ENCODE assay signal across 8 mouse cellular contexts in genomic region chr12:20614766-20615165, GRCm38 (mm10).
DNase-seq lines count a peak whose midpoint lies in the region; ATAC-seq and TF ChIP-seq lines count a peak whose summit lies in the region.
"Not testable (repeated sequence)": the region's sequence is repeated elsewhere in the genome, so short reads cannot be mapped to it uniquely, and the experiment has no call there.

No protein-coding gene starts in this region.

- H3K36me3 ChIP-seq in hindbrain, embryonic 15.5 days; liver, embryonic 16.5 days (ENCODE audit: control insufficient read depth, insufficient read depth); neural tube, embryonic 14.5 days (ENCODE audit: control insufficient read depth, insufficient read depth, low read length); stomach, postnatal 0 days (ENCODE audit: control insufficient read depth, insufficient read depth, low read length): not testable (repeated sequence)

- not testable (repeated sequence) for ATAC-seq in hindbrain, embryonic 15.5 days (ENCODE audit: low FRiP score, low read depth); liver, embryonic 16.5 days (ENCODE audit: low read depth); neural tube, embryonic 14.5 days (ENCODE audit: low read depth); stomach, postnatal 0 days (ENCODE audit: low FRiP score, low TSS enrichment)

- H3K9me3 ChIP-seq in hindbrain, embryonic 15.5 days; liver, embryonic 16.5 days (replicated peaks; ENCODE audit: control insufficient read depth, low read length); neural tube, embryonic 14.5 days (ENCODE audit: control insufficient read depth, low read length); stomach, postnatal 0 days (ENCODE audit: control insufficient read depth, low read length): not testable (repeated sequence)

- not testable (repeated sequence) for H3K27me3 ChIP-seq in hindbrain, embryonic 15.5 days; liver, embryonic 16.5 days (ENCODE audit: control insufficient read depth, insufficient read depth, low read depth, low read length); neural tube, embryonic 14.5 days (ENCODE audit: control insufficient read depth, insufficient read depth, low read length); stomach, postnatal 0 days (ENCODE audit: control insufficient read depth, insufficient read depth, low read length)

- WGBS in hindbrain, embryonic 15.5 days, result 0% methylated on average over 26 of the region's 39 CpGs
- WGBS in liver, embryonic 16.5 days (ENCODE audit: insufficient replicate concordance), result 2% methylated on average over 27 of the region's 39 CpGs
- WGBS in neural tube, embryonic 14.5 days, result 1% methylated on average over 12 of the region's 39 CpGs
- WGBS in stomach, postnatal 0 days, result 0% methylated on average over 10 of the region's 39 CpGs

- TF ChIP-seq EP300 in stomach, postnatal 0 days (optimal IDR thresholded peaks at IDR 0.05), result not testable (repeated sequence)

- not testable (repeated sequence) for H3K4me2 ChIP-seq in hindbrain, embryonic 15.5 days; neural tube, embryonic 14.5 days (ENCODE audit: low read depth, low read length); stomach, postnatal 0 days (replicated peaks; ENCODE audit: low read depth)
- 0 out of 2 replicates have a peak overlapping the region, but pooled peaks have one; percentile 17 for H3K4me2 ChIP-seq in liver, embryonic 16.5 days (ENCODE audit: low read depth, low read length)

- not testable (repeated sequence) for H3K27ac ChIP-seq in hindbrain, embryonic 15.5 days (replicated peaks); liver, embryonic 16.5 days (ENCODE audit: low read length); neural tube, embryonic 14.5 days (ENCODE audit: low read depth, low read length); stomach, postnatal 0 days (replicated peaks)

- TF ChIP-seq CTCF in stomach, postnatal 0 days (IDR thresholded peaks at IDR 0.05; ENCODE audit: low read depth), result not testable (repeated sequence)

- H3K9ac ChIP-seq in hindbrain, embryonic 15.5 days; liver, embryonic 16.5 days (ENCODE audit: low read depth, low read length); neural tube, embryonic 14.5 days (replicated peaks; ENCODE audit: low read depth, low read length); stomach, postnatal 0 days (ENCODE audit: low read length): not testable (repeated sequence)

- intact Hi-C loops in gastrocnemius, postnatal 14 days (cut with DNase I; ENCODE audit: low total_unique reads), result not testable (repeated sequence)

- peak; percentile 70 for DNase-seq in WW6 (ENCODE audit: low read depth, low spot score)
- DNase-seq in embryo, embryonic 11 days, result peak; percentile 82
- DNase-seq in gastrocnemius, postnatal 14 days, result peak; percentile 72
- DNase-seq in layer of hippocampus, adult 9-10 months (ENCODE audit: low spot score), result peak; percentile 13
- DNase-seq in stomach, postnatal 0 days (ENCODE audit: low spot score), result peak; percentile 81

- not testable (repeated sequence) for H3K4me1 ChIP-seq in hindbrain, embryonic 15.5 days (replicated peaks); liver, embryonic 16.5 days (ENCODE audit: control insufficient read depth, low read depth, low read length); neural tube, embryonic 14.5 days (ENCODE audit: control insufficient read depth, insufficient read depth, low read length); stomach, postnatal 0 days (replicated peaks; ENCODE audit: control insufficient read depth, insufficient read depth)

- H3K4me3 ChIP-seq in hindbrain, embryonic 15.5 days, result peak overlapping the region; percentile 40
- not testable (repeated sequence) for H3K4me3 ChIP-seq in liver, embryonic 16.5 days (ENCODE audit: low read depth, low read length)
- peak overlapping the region; percentile 27 for H3K4me3 ChIP-seq in neural tube, embryonic 14.5 days (ENCODE audit: low read depth, low read length)
- peak overlapping the region; percentile 28 for H3K4me3 ChIP-seq in stomach, postnatal 0 days (ENCODE audit: low read depth, low read length)

Comparison
In these comparisons a context has a peak if more than half of its experiments do, and no peak if none do; other contexts are left out.
1. DNase-seq: peak in every context shown above with its lines; median percentile 82 in embryo, embryonic 11 days; 81 in stomach, postnatal 0 days; 72 in gastrocnemius, postnatal 14 days; 70 in WW6; 13 in layer of hippocampus, adult 9-10 months.